Mouse (Mus musculus) heart, adult 2 months (tissue): Measurements from ENCODE around the gene Ptprd. TPM values are rescaled to one million over a fixed set of nuclear protein-coding genes. Genes with fewer than 3 reads are reported as not detected.

Source experiments
- DNase-seq, 2 experiments: peaks; one replicate each; pipeline ENCODE4 v3.0.0; 2021
- H3K27ac ChIP-seq: fragments of 200-600 bp; 2 replicates; pipeline ENCODE4 v1.8.1; 2022
- H3K27me3 ChIP-seq: fragments of 200-500 bp; 2 replicates; pipeline ENCODE4 v1.6.1; 2012; ENCODE audit warnings: mild to moderate bottlenecking, low read length, inconsistent platforms, mixed read lengths; ENCODE audit not compliant: control insufficient read depth, insufficient read depth
- H3K36me3 ChIP-seq: fragments of 200-500 bp; 2 replicates; pipeline ENCODE4 v1.6.1; 2012; ENCODE audit warnings: low read length, inconsistent platforms; ENCODE audit not compliant: control insufficient read depth, insufficient read depth
- H3K4me1 ChIP-seq: fragments of 200-500 bp; 2 replicates; pipeline ENCODE4 v1.6.1; 2011; ENCODE audit warnings: low read length; ENCODE audit not compliant: control insufficient read depth, insufficient read depth
- H3K4me3 ChIP-seq: fragments of 200-600 bp; 2 replicates; pipeline ENCODE4 v1.8.1; 2022
- H3K79me2 ChIP-seq: fragments of 200-500 bp; replicated peaks from 2 replicates; pipeline ENCODE4 v1.6.1; 2012; ENCODE audit warnings: mild to moderate bottlenecking, inconsistent platforms, low read length, moderate library complexity, mixed read lengths; ENCODE audit not compliant: control insufficient read depth, insufficient read depth
- H3K9ac ChIP-seq: fragments of 200-500 bp; 2 replicates; pipeline ENCODE4 v1.6.1; 2012; ENCODE audit warnings: low read depth, mild to moderate bottlenecking, control low read depth, inconsistent platforms, low read length, mixed read lengths
- CTCF ChIP-seq: fragments of 200-600 bp; IDR thresholded peaks from 2 replicates; pipeline ENCODE4 v1.8.1; 2022; ENCODE audit warnings: antibody characterized with exemption, mild to moderate bottlenecking, moderate library complexity
- EP300 ChIP-seq: fragments of 200-500 bp; IDR thresholded peaks from 2 replicates; pipeline ENCODE4 v1.6.1; 2011; ENCODE audit warnings: low read depth, low read length, control low read depth; ENCODE audit not compliant: insufficient read depth
- POLR2A ChIP-seq: fragments of 200-500 bp; IDR thresholded peaks from 2 replicates; pipeline ENCODE4 v1.6.1; 2011; ENCODE audit warnings: mild to moderate bottlenecking, low read depth, low read length, control low read depth; ENCODE audit not compliant: insufficient read depth
- WGBS: fragments of 180-500 bp; shearing (Covaris S2); methylation state at CpG from one replicate; pipeline ENCODE4 v1.1.7; 2018; 5-methylcytosine and 5-hydroxymethylcytosine counted together
- intact Hi-C: fragments of 180-260 bp; cut with DNase I; formaldehyde crosslinking; loops from one replicate; pipeline ENCODE4 v1.15.1; 2025
- polyA plus RNA-seq: library from polyadenylated mRNA; depleted of rRNA; stranded (reverse); fragments of >200 nt; gene quantifications from 2 replicates; pipeline ENCODE4 v1.2.3, GENCODE M21; 2012
- total RNA-seq, 2 experiments: library from RNA; stranded (reverse); gene quantifications; 2 replicates each; pipeline ENCODE4 v1.2.3; 2021

Ptprd gene
- total and polyA plus RNA-seq, 3 experiments: 2.7 to 7.0 (median 5.3) TPM

GRCm38 (mm10) chr4:75995841-75996240 is 2215.9 kb downstream of the Ptprd start:
- DNase-seq: no peak
- 84% methylated on average over 4 of the region's 4 CpGs for WGBS
- no peaks in the 10 kb centered on the region; the same call in 1 of the 2 replicates for H3K36me3 ChIP-seq

DNA sequence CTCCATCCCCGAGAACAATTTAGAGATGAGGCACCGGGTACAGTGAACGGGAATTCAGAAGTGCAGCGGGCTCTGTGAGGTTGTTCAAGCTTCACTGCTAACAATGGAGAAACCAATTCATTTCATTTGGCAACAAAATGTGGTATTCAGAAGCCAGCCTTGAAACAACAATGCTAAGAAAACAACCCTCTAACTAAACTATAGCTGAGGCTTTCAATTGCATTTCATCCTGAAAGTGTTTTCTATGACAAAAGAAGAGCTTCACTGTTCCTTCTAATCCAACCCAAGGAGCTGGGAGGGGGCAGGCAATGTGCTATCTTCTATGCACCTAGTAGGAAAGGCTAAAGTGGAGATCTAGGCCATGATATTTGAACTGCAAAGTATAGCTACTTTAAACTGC is 2217.2 kb downstream of the Ptprd start:
- Histone ChIP-seq H3K9ac (no peak overlapping the region), H3K79me2 (no peaks in the 10 kb centered on the region), H3K27me3 (no peaks in the 10 kb centered on the region), H3K4me1 (no peaks in the 10 kb centered on the region; the same call in 1 of the 2 replicates), H3K27ac (no peak overlapping the region), H3K36me3 (no peaks in the 10 kb centered on the region; the same call in 1 of the 2 replicates), H3K4me3 (no peak overlapping the region)
- 80% methylated on average over 4 of the region's 4 CpGs for WGBS
- no peak for DNase-seq
- intact Hi-C loops: no loop called here
- TF ChIP-seq EP300 (no peak), CTCF (no peak), POLR2A (no peak)

More at GRCm38 (mm10) chr4:75995841-75996240, 2215.9 kb downstream of the Ptprd start:
- intact Hi-C loops: loop anchor here (5.0 kb wide), 1 partner anchor 1011 kb away; no protein-coding TSS in a partner anchor
- Histone ChIP-seq H3K79me2 (no peaks in the 10 kb centered on the region), H3K27me3 (no peaks in the 10 kb centered on the region), H3K4me3 (no peak overlapping the region), H3K27ac (no peak overlapping the region), H3K4me1 (no peaks in the 10 kb centered on the region; the same call in 1 of the 2 replicates), H3K9ac (no peak overlapping the region)
- TF ChIP-seq CTCF: no peak
- no peak for TF ChIP-seq EP300
- no peak for TF ChIP-seq POLR2A

- WGBS: 76% methylated on average over 7 of the region's 7 CpGs
- Histone ChIP-seq H3K27me3 (no peaks in the 10 kb centered on the region), H3K36me3 (no peaks in the 10 kb centered on the region), H3K4me3 (no peak overlapping the region), H3K27ac (no peak overlapping the region), H3K9ac (no peak overlapping the region), H3K79me2 (no peaks in the 10 kb centered on the region), H3K4me1 (no peaks in the 10 kb centered on the region; the same call in 1 of the 2 replicates)
- intact Hi-C loops: no loop called here
- TF ChIP-seq CTCF: no peak
- no peak for TF ChIP-seq EP300
- TF ChIP-seq POLR2A: no peak
- no peak for DNase-seq
Observed at GRCm38 (mm10) chr4:75993092-75993491, 2218.7 kb downstream of the Ptprd start.

- no peaks in the 10 kb centered on the region for H3K79me2 ChIP-seq
- 69% methylated on average over 6 of the region's 6 CpGs for WGBS
Observed at GRCm38 (mm10) chr4:75991621-75992245, 2220.0 kb downstream of the Ptprd start.

GRCm38 (mm10) chr4:75974728-75975127 is 2237.0 kb downstream of the Ptprd start:
- H3K4me3 ChIP-seq: no peak overlapping the region
- H3K27me3 ChIP-seq: no peaks in the 10 kb centered on the region
- no peak overlapping the region for H3K27ac ChIP-seq
- H3K36me3 ChIP-seq: no peaks in the 10 kb centered on the region
- H3K4me1 ChIP-seq: no peaks in the 10 kb centered on the region
- H3K79me2 ChIP-seq: no peaks in the 10 kb centered on the region
- 77% methylated on average over 3 of the region's 3 CpGs for WGBS
- intact Hi-C loops: loop anchor here (10.0 kb wide), 1 partner anchor 510 kb away; no protein-coding TSS in a partner anchor
- DNase-seq: no peak
- H3K9ac ChIP-seq: no peak overlapping the region
- TF ChIP-seq POLR2A: no peak
- TF ChIP-seq CTCF: no peak
- TF ChIP-seq EP300: no peak

More at GRCm38 (mm10) chr4:75991621-75992245, 2220.0 kb downstream of the Ptprd start:
- Histone ChIP-seq H3K4me3 (no peak overlapping the region), H3K36me3 (no peaks in the 10 kb centered on the region), H3K9ac (no peak overlapping the region), H3K4me1 (no peaks in the 10 kb centered on the region; the same call in 1 of the 2 replicates), H3K27ac (no peak overlapping the region), H3K27me3 (no peaks in the 10 kb centered on the region)
- TF ChIP-seq POLR2A: no peak
- no peak for TF ChIP-seq CTCF
- no peak for TF ChIP-seq EP300
- intact Hi-C loops: no loop called here
- no peak for DNase-seq

- TF ChIP-seq CTCF (no peak), POLR2A (no peak), EP300 (no peak)
- intact Hi-C loops: loop anchor here (10.0 kb wide), 1 partner anchor 511 kb away; no protein-coding TSS in a partner anchor
- 64% methylated on average over 1 of the region's 1 CpGs for WGBS
- Histone ChIP-seq H3K9ac (no peak overlapping the region), H3K27me3 (no peaks in the 10 kb centered on the region), H3K4me3 (no peak overlapping the region), H3K79me2 (no peaks in the 10 kb centered on the region), H3K4me1 (no peaks in the 10 kb centered on the region), H3K36me3 (no peaks in the 10 kb centered on the region), H3K27ac (no peak overlapping the region)
- DNase-seq: no peak
Observed at GRCm38 (mm10) chr4:75973322-75973721, 2238.4 kb downstream of the Ptprd start.
